Mouse (Mus musculus) cortical plate, adult 2 months (tissue): ENCODE measurements around the gene Zcchc8.

Experiments
- CTCF ChIP-seq: fragments of 200-500 bp; IDR thresholded peaks from 2 replicates; pipeline ENCODE4 v1.5.1; 2011; ENCODE audit warnings: mild to moderate bottlenecking, control low read depth, low read length; ENCODE audit not compliant: insufficient read depth; ENCODE audit errors: extremely low read depth
- POLR2A ChIP-seq: fragments of 200-500 bp; IDR thresholded peaks from 2 replicates; pipeline ENCODE4 v1.6.1; 2011; ENCODE audit warnings: mild to moderate bottlenecking, low read length, control low read depth; ENCODE audit not compliant: insufficient read depth; ENCODE audit errors: extremely low read depth

DNA sequence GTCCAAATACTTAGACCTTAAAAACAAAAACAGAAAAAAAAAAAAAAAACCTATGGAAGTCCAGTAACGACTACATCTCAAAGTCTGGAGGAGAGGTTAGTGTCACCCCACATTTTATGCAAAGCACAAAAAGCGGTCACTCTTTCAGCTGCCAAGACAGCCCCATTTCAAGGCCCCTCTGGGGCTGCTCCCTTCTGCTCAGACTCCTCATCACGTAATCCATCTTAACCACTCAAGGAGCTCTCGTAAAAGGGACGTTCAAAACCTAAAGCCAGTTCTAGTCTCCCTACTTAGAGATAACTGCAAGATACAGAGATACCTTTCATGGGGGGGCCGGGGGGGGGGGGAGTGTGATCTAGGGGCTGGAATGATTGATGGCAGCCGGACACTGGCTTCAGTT lies 56.6 kb downstream of the Zcchc8 start:
- TF ChIP-seq CTCF (no peak), POLR2A (no peak)
